Mouse (Mus musculus) limb, embryonic 14.5 days (tissue): ENCODE results near the gene Wdr81. TPM values are rescaled to one million over a fixed set of nuclear protein-coding genes. Genes with fewer than 3 reads are reported as not detected.

Experiments
- ATAC-seq: fragments of 200-750 bp; cut with Nextera tagmentation; 2 replicates; pipeline ENCODE4 v1.8.0; 2017; ENCODE audit warnings: low read depth, moderate number of reproducible peaks, moderate TSS enrichment; ENCODE audit not compliant: low FRiP score
- DNase-seq: peaks from one replicate; pipeline ENCODE4 v3.0.0-alpha.2; 2015; ENCODE audit warnings: low spot score
- H3K27ac ChIP-seq: fragments of 300-500 bp; sonication (generic); replicated peaks from 2 replicates; pipeline ENCODE4 v1.5.1; 2014; ENCODE audit warnings: low read depth, mild to moderate bottlenecking, low read length, moderate library complexity, mixed read lengths
- H3K27me3 ChIP-seq: fragments of 300-500 bp; sonication (generic); 2 replicates; pipeline ENCODE4 v1.6.1; 2014; ENCODE audit warnings: low read length, mixed read lengths; ENCODE audit not compliant: control insufficient read depth, insufficient read depth
- H3K36me3 ChIP-seq: fragments of 300-500 bp; sonication (generic); 2 replicates; pipeline ENCODE4 v1.6.1; 2014; ENCODE audit warnings: mild to moderate bottlenecking, low read length, moderate library complexity, mixed read lengths; ENCODE audit not compliant: control insufficient read depth, insufficient read depth
- H3K4me1 ChIP-seq: fragments of 300-500 bp; sonication (generic); 2 replicates; pipeline ENCODE4 v1.6.1; 2014; ENCODE audit warnings: antibody characterized with exemption, low read length, mixed read lengths; ENCODE audit not compliant: control insufficient read depth, insufficient read depth
- H3K4me2 ChIP-seq: fragments of 300-500 bp; sonication (generic); replicated peaks from 2 replicates; pipeline ENCODE4 v1.6.1; 2014; ENCODE audit warnings: low read depth, mild to moderate bottlenecking, low read length, moderate library complexity; ENCODE audit not compliant: severe bottlenecking
- H3K4me3 ChIP-seq: fragments of 300-500 bp; sonication (generic); replicated peaks from 2 replicates; pipeline ENCODE4 v1.5.1; 2014; ENCODE audit warnings: low read length
- H3K9ac ChIP-seq: fragments of 300-500 bp; sonication (generic); 2 replicates; pipeline ENCODE4 v1.6.1; 2014; ENCODE audit warnings: mild to moderate bottlenecking, low read depth, low read length, moderate library complexity; ENCODE audit not compliant: severe bottlenecking
- H3K9me3 ChIP-seq: fragments of 300-500 bp; sonication (generic); 2 replicates; pipeline ENCODE4 v1.6.1; 2016; ENCODE audit warnings: low read length; ENCODE audit not compliant: control insufficient read depth
- POLR2A ChIP-seq: fragments of 200-500 bp; IDR thresholded peaks from 2 replicates; pipeline ENCODE4 v1.8.0; 2012; ENCODE audit warnings: inconsistent platforms, mild to moderate bottlenecking, moderate library complexity, borderline replicate concordance; ENCODE audit not compliant: insufficient read depth, insufficient read length; ENCODE audit errors: extremely low read depth
- WGBS: fragments of 180-500 bp; shearing (Covaris S2); extraction: QIAGEN DNeasy Blood & Tissue Kit; methylation state at CpG from one replicate; pipeline ENCODE4 v1.1.7; 2014; 5-methylcytosine and 5-hydroxymethylcytosine counted together
- polyA plus RNA-seq, 2 experiments: library from polyadenylated mRNA; depleted of rRNA in 1 of 2; stranded (reverse) in 1 of 2; unstranded in 1 of 2; fragments of >200 nt; fragmentation: Nextera tagmentation in 1 of 2; extraction: Ambion mirVana in 1 of 2; gene quantifications; 2 replicates each; pipeline versions ENCODE4 v1.2.1 to v1.2.3; 2012 to 2014

Wdr81 gene
- polyA plus RNA-seq, 2 experiments, result 6.6 to 9.0 TPM

DNA sequence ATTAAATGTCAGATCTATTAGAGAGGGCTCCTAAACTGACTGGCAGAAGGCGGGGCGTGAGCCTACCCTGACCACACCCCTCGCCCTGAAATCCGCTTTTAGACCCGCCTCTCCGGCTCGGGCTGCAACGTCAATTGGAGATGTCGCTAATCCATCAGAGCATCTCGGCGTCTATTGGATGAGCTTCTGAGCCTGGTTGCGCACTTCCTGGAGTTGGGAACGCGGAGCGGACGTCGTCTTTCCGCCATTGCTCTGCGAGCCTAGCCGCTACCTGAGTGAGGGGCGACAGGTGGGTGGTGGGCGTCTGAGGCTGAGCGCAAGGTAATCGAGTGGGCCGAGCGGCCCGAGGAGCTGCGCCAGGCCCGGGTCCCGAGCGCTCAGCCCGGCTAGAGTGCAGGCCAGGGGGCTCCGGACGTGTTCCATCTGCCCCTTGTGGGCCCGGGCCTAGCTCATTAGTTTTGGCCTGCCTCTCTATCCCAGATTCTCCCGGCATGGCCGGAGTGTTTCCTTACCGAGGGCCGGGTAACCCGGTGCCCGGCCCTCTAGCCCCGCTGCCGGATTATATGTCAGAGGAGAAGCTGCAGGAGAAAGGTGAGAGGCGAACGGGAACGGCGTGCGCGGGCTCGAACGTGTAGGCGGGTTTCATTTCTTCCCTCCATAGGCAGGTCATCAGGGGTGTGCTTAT, 32.2 kb upstream of the Wdr81 start, which contains the start of gene Prpf8:
Gene Prpf8 (plus strand): TSS at position 216 of the 685 bp plus-strand sequence.
- peak within 1 kb of the TSS; percentile 71 for H3K4me2 ChIP-seq
- 0 out of 2 replicates have a peak, but pooled peaks have one; percentile 57 for TF ChIP-seq POLR2A
- H3K27me3 ChIP-seq, result no peaks in the 10 kb centered on the region
- H3K9me3 ChIP-seq, result no peaks in the 10 kb centered on the region
- peak within 1 kb of the TSS; percentile 76 for H3K27ac ChIP-seq
- H3K4me3 ChIP-seq, result peak within 1 kb of the TSS; percentile 88
- H3K4me1 ChIP-seq, result peaks cover 7% of the 10 kb centered on the region
- WGBS, result under 1% methylated on average over 48 of the region's 52 CpGs
- peak; percentile 97 for DNase-seq
- peak within 1 kb of the TSS; percentile 97 for H3K9ac ChIP-seq
- ATAC-seq, result peak; percentile 100
- H3K36me3 ChIP-seq, result peaks cover 37% of the 10 kb centered on the region

DNA sequence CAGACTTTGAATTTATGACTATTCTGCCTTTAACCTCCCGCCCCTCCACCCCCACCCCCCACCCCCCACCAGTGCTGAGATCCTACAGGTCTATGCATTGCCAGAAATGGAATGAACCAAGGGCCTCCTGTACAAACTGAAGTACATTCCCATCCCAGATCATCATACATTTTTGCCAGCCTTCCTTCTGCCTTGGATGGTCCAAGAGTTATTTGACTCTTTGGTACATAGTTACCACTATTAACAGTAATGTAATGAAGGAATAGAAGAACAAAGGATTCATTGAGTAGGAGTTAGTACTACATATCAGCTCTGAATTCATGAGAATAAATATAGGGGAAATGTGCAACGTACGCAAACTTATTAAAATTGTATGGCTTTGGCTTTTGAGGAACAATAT, 31.7 kb upstream of the Wdr81 start:
- peak overlapping the region; percentile 36 for H3K4me2 ChIP-seq
- peak; percentile 9; the same call in 1 of the 2 replicates for ATAC-seq
- no peaks in the 10 kb centered on the region for H3K27me3 ChIP-seq
- no peak for DNase-seq
- no peaks in the 10 kb centered on the region for H3K9me3 ChIP-seq
- no peak overlapping the region for H3K27ac ChIP-seq
- TF ChIP-seq POLR2A, result no peak
- H3K9ac ChIP-seq, result no peak overlapping the region
- 25% methylated on average over 3 of the region's 3 CpGs for WGBS
- peaks cover 7% of the 10 kb centered on the region for H3K4me1 ChIP-seq
- H3K36me3 ChIP-seq, result peaks cover 31% of the 10 kb centered on the region
- H3K4me3 ChIP-seq, result peak overlapping the region; percentile 88

DNA sequence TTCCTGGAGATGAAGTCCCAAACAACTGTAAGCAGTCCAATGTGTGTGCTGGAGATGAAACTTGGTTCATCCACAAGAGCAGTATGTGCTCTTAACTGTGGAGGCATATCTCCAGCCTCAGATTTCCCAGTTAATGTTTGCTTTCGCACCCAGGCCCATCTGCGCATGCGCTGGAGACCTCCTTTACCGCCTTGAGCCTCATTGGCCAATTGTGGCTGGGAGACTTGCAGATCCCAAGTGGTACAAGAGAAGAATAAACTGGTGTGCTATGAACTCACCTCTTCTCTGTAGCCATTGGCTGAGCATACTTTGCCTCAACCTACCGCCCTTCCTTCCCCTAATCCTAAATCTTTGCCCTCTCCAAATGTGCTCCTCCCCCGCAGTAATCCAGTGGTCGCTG, 18.9 kb upstream of the Wdr81 start:
- DNase-seq, result no peak
- no peak overlapping the region for H3K4me2 ChIP-seq
- H3K9me3 ChIP-seq, result no peaks in the 10 kb centered on the region
- ATAC-seq, result no peak
- no peaks in the 10 kb centered on the region for H3K36me3 ChIP-seq
- H3K4me3 ChIP-seq, result no peak overlapping the region
- no peaks in the 10 kb centered on the region; the same call in 1 of the 2 replicates for H3K27me3 ChIP-seq
- no peak overlapping the region for H3K27ac ChIP-seq
- no peak overlapping the region for H3K9ac ChIP-seq
- no peak for TF ChIP-seq POLR2A
- 58% methylated on average over 7 of the region's 7 CpGs for WGBS
- H3K4me1 ChIP-seq, result no peaks in the 10 kb centered on the region

DNA sequence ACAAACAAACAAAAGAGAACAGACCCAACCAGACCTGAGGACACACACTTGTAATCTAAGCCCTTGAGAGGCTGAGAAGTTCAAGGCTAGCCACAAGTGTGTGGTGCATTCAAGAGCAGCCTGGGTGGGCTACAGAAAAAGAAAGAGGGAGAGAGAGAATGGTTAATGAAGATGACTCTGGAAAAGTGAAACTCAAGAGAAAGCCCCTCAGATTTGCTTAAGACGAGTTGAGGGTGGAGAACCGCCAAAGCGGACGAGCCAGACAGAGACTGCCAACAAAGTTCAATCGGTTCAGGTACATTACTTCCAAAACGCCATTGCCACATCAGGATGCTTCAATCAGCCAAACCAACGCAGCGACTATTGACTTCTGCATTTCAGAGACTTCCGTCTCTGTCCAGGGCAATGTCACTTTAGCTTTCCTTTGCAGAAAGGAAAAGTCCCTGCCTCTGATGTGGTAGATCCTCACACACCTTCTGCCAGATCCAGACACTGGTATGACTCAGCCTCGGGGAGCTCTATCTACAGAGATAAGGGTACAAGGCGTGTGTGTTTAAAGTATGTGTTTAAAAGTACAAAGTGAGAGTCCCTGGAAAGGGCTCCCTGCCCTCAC, 18.1 kb upstream of the Wdr81 start:
- Histone ChIP-seq H3K4me1 (peaks cover 2% of the 10 kb centered on the region; the same call in 1 of the 2 replicates), H3K4me3 (no peak overlapping the region)
- 83% methylated on average over 11 of the region's 11 CpGs for WGBS

DNA sequence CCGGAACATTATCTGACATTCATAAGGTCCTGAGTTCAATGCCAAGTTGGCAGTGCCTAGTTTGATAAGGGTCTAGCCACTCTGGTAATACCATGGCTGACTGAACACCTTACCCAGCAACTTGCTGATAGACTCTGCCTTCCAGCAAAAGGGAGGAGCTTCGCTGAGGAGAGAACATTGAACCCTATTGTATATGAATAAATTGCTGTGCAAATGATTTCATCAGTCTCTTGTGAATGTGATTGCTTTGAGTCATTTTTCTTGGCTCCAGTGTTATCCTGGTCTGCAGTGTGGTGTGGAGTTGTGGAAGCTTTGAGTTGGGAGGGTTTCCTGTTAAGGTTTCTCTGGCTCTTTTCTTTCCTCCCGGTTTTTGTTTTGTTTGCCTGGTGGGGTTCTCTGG, 16.2 kb upstream of the Wdr81 start:
- no peaks in the 10 kb centered on the region for H3K27me3 ChIP-seq
- H3K9me3 ChIP-seq, result no peaks in the 10 kb centered on the region
- no peak overlapping the region for H3K27ac ChIP-seq
- TF ChIP-seq POLR2A, result no peak
- H3K4me3 ChIP-seq, result no peak overlapping the region
- peaks cover 3% of the 10 kb centered on the region for H3K36me3 ChIP-seq
- ATAC-seq (no peak), DNase-seq (no peak)
- no peak overlapping the region for H3K9ac ChIP-seq
- H3K4me1 ChIP-seq, result peaks cover 4% of the 10 kb centered on the region; the same call in 1 of the 2 replicates
- WGBS, result 88% methylated on average over 3 of the region's 3 CpGs
- no peak overlapping the region for H3K4me2 ChIP-seq

More for the DNA sequence above, 18.1 kb upstream of the Wdr81 start:
- H3K4me2 ChIP-seq, result no peak overlapping the region
- no peak for DNase-seq
- no peak overlapping the region for H3K9ac ChIP-seq
- H3K9me3 ChIP-seq, result no peaks in the 10 kb centered on the region
- H3K27ac ChIP-seq, result no peak overlapping the region
- no peak for TF ChIP-seq POLR2A
- no peak for ATAC-seq
- no peaks in the 10 kb centered on the region for H3K36me3 ChIP-seq
- no peaks in the 10 kb centered on the region; the same call in 1 of the 2 replicates for H3K27me3 ChIP-seq
